Mouse (Mus musculus) midbrain, embryonic 16.5 days (tissue): ENCODE results near the gene Ankrd63. TPM values are rescaled to one million over a fixed set of nuclear protein-coding genes. Genes with fewer than 3 reads are reported as not detected.

ENCODE experiments used
- ATAC-seq: fragments of 200-750 bp; cut with Nextera tagmentation; 2 replicates; pipeline ENCODE4 v1.8.0; 2017; ENCODE audit warnings: moderate TSS enrichment
- H3K27ac ChIP-seq: fragments of 300-500 bp; sonication (generic); 2 replicates; pipeline ENCODE4 v1.5.1; 2014; ENCODE audit warnings: mild to moderate bottlenecking, low read length, mixed read lengths
- H3K27me3 ChIP-seq: fragments of 300-500 bp; sonication (generic); 2 replicates; pipeline ENCODE4 v1.6.1; 2014; ENCODE audit warnings: low read depth, low read length, mixed read lengths; ENCODE audit not compliant: control insufficient read depth, insufficient read depth
- H3K36me3 ChIP-seq: fragments of 300-500 bp; sonication (generic); 2 replicates; pipeline ENCODE4 v1.6.1; 2014; ENCODE audit warnings: mild to moderate bottlenecking, low read length, moderate library complexity, mixed read lengths; ENCODE audit not compliant: control insufficient read depth, insufficient read depth
- H3K4me1 ChIP-seq: fragments of 300-500 bp; sonication (generic); 2 replicates; pipeline ENCODE4 v1.6.1; 2014; ENCODE audit warnings: mild to moderate bottlenecking, low read length, mixed read lengths; ENCODE audit not compliant: control insufficient read depth, insufficient read depth
- H3K4me2 ChIP-seq: fragments of 300-500 bp; sonication (generic); 2 replicates; pipeline ENCODE4 v1.6.1; 2014; ENCODE audit warnings: mild to moderate bottlenecking, low read length, mixed read lengths
- H3K4me3 ChIP-seq: fragments of 300-500 bp; sonication (generic); 2 replicates; pipeline ENCODE4 v1.5.1; 2014; ENCODE audit warnings: low read depth, mild to moderate bottlenecking, low read length, moderate library complexity, mixed read lengths
- H3K9ac ChIP-seq: fragments of 300-500 bp; sonication (generic); 2 replicates; pipeline ENCODE4 v1.6.1; 2014; ENCODE audit warnings: low read depth, low read length, mixed read lengths
- H3K9me3 ChIP-seq: fragments of 300-500 bp; sonication (generic); replicated peaks from 2 replicates; pipeline ENCODE4 v1.6.1; 2014; ENCODE audit warnings: mild to moderate bottlenecking, low read length, mixed read lengths; ENCODE audit not compliant: control insufficient read depth, poor library complexity, severe bottlenecking
- WGBS: fragments of 180-500 bp; shearing (Covaris S2); extraction: QIAGEN DNeasy Blood & Tissue Kit; methylation state at CpG from one replicate; pipeline ENCODE4 v1.1.7; 2014; 5-methylcytosine and 5-hydroxymethylcytosine counted together
- polyA plus RNA-seq: library from polyadenylated mRNA; unstranded; fragments of >200 nt; fragmentation: Nextera tagmentation; extraction: Ambion mirVana; gene quantifications from 2 replicates; pipeline ENCODE4 v1.2.1, GENCODE M21; 2015

Ankrd63 gene
- polyA plus RNA-seq, 1 experiment from 2014 or later = not detected

GRCm38 (mm10) chr2:118700179-118701062 lies 3.3 kb downstream of the Ankrd63 start:
- Histone ChIP-seq H3K36me3 (no peaks in the 10 kb centered on the region), H3K4me3 (0 out of 2 replicates have a peak overlapping the region, but pooled peaks have one; percentile 6), H3K4me2 (peak overlapping the region; percentile 44), H3K27me3 (peaks cover 77% of the 10 kb centered on the region), H3K9me3 (no peaks in the 10 kb centered on the region), H3K9ac (no peak overlapping the region), H3K4me1 (peaks cover 30% of the 10 kb centered on the region), H3K27ac (no peak overlapping the region)
- ATAC-seq = no peak
- 1% methylated on average over 32 of the region's 32 CpGs for WGBS

- H3K36me3 ChIP-seq = peaks cover 5% of the 10 kb centered on the region; the same call in 1 of the 2 replicates
- H3K4me3 ChIP-seq = no peak overlapping the region
- H3K27me3 ChIP-seq = peaks cover 52% of the 10 kb centered on the region
- no peak overlapping the region for H3K4me2 ChIP-seq
- H3K9me3 ChIP-seq = no peaks in the 10 kb centered on the region
- no peak for ATAC-seq
- WGBS = 55% methylated on average over 7 of the region's 7 CpGs
- no peak overlapping the region for H3K9ac ChIP-seq
- H3K4me1 ChIP-seq = peaks cover 15% of the 10 kb centered on the region
- no peak overlapping the region for H3K27ac ChIP-seq
Observed at GRCm38 (mm10) chr2:118697955-118698354, 5.8 kb downstream of the Ankrd63 start.

GRCm38 (mm10) chr2:118697311-118697877 lies 6.4 kb downstream of the Ankrd63 start:
- Histone ChIP-seq H3K9ac (no peak overlapping the region), H3K36me3 (peaks cover 6% of the 10 kb centered on the region; the same call in 1 of the 2 replicates), H3K27me3 (peaks cover 47% of the 10 kb centered on the region), H3K27ac (no peak overlapping the region), H3K4me1 (peaks cover 9% of the 10 kb centered on the region), H3K9me3 (no peaks in the 10 kb centered on the region), H3K4me3 (no peak overlapping the region), H3K4me2 (no peak overlapping the region)
- ATAC-seq = no peak
- WGBS = 35% methylated on average over 5 of the region's 5 CpGs

- Histone ChIP-seq H3K27me3 (peaks cover 40% of the 10 kb centered on the region), H3K27ac (no peak overlapping the region), H3K4me3 (no peak overlapping the region), H3K4me1 (peaks cover 8% of the 10 kb centered on the region), H3K4me2 (no peak overlapping the region), H3K36me3 (peaks cover 6% of the 10 kb centered on the region; the same call in 1 of the 2 replicates), H3K9me3 (no peaks in the 10 kb centered on the region), H3K9ac (no peak overlapping the region)
- no peak for ATAC-seq
- WGBS = 55% methylated on average over 21 of the region's 21 CpGs
Observed at GRCm38 (mm10) chr2:118696451-118697308, 7.1 kb downstream of the Ankrd63 start.

GRCm38 (mm10) chr2:118695677-118696232 lies 8.0 kb downstream of the Ankrd63 start:
- H3K9ac ChIP-seq = no peak overlapping the region
- no peak for ATAC-seq
- H3K9me3 ChIP-seq = no peaks in the 10 kb centered on the region
- no peak overlapping the region for H3K27ac ChIP-seq
- H3K4me1 ChIP-seq = peaks cover 7% of the 10 kb centered on the region
- H3K4me2 ChIP-seq = no peak overlapping the region
- WGBS = 30% methylated on average over 11 of the region's 11 CpGs
- peaks cover 7% of the 10 kb centered on the region; the same call in 1 of the 2 replicates for H3K36me3 ChIP-seq
- no peak overlapping the region for H3K4me3 ChIP-seq
- H3K27me3 ChIP-seq = peaks cover 30% of the 10 kb centered on the region

GRCm38 (mm10) chr2:118693370-118693966 lies 10.3 kb downstream of the Ankrd63 start:
- Histone ChIP-seq H3K4me2 (no peak overlapping the region), H3K9me3 (no peaks in the 10 kb centered on the region), H3K27me3 (peaks cover 13% of the 10 kb centered on the region), H3K27ac (no peak overlapping the region), H3K36me3 (peaks cover 16% of the 10 kb centered on the region; the same call in 1 of the 2 replicates), H3K4me3 (no peak overlapping the region), H3K9ac (no peak overlapping the region), H3K4me1 (no peaks in the 10 kb centered on the region)
- 85% methylated on average over 19 of the region's 19 CpGs for WGBS
- ATAC-seq = no peak

- H3K4me1 ChIP-seq = no peaks in the 10 kb centered on the region
- no peak overlapping the region for H3K27ac ChIP-seq
- no peaks in the 10 kb centered on the region for H3K9me3 ChIP-seq
- ATAC-seq = no peak
- H3K27me3 ChIP-seq = no peaks in the 10 kb centered on the region; the same call in 1 of the 2 replicates
- H3K4me3 ChIP-seq = no peak overlapping the region
- no peak overlapping the region for H3K9ac ChIP-seq
- H3K4me2 ChIP-seq = no peak overlapping the region
- peaks cover 16% of the 10 kb centered on the region; the same call in 1 of the 2 replicates for H3K36me3 ChIP-seq
- 77% methylated on average over 10 of the region's 10 CpGs for WGBS
Observed at GRCm38 (mm10) chr2:118689875-118690274, 13.9 kb downstream of the Ankrd63 start.

GRCm38 (mm10) chr2:118687791-118688190 lies 16.0 kb downstream of the Ankrd63 start:
- H3K27me3 ChIP-seq = no peaks in the 10 kb centered on the region
- no peak for ATAC-seq
- H3K27ac ChIP-seq = no peak overlapping the region
- H3K4me3 ChIP-seq = no peak overlapping the region
- H3K9ac ChIP-seq = no peak overlapping the region
- no peak overlapping the region for H3K4me2 ChIP-seq
- no peaks in the 10 kb centered on the region for H3K9me3 ChIP-seq
- 90% methylated on average over 3 of the region's 3 CpGs for WGBS
- H3K36me3 ChIP-seq = peaks cover 10% of the 10 kb centered on the region; the same call in 1 of the 2 replicates
- no peaks in the 10 kb centered on the region for H3K4me1 ChIP-seq
